Mouse (Mus musculus) ES-Bruce4 (cell line): ENCODE results near the gene Sntg2. TPM values are rescaled to one million over a fixed set of nuclear protein-coding genes. Genes with fewer than 3 reads are reported as not detected.

Experiments used
- H3K27ac ChIP-seq: 2 replicates; pipeline ENCODE4 v1.5.1; 2012; ENCODE audit warnings: low read length, inconsistent platforms; ENCODE audit not compliant: insufficient read depth
- H3K27me3 ChIP-seq: 2 replicates; pipeline ENCODE4 v1.6.1; 2012; ENCODE audit warnings: mild to moderate bottlenecking, low read length, inconsistent platforms; ENCODE audit not compliant: control insufficient read depth, poor library complexity, insufficient read depth, severe bottlenecking
- H3K36me3 ChIP-seq: 2 replicates; pipeline ENCODE4 v1.6.1; 2012; ENCODE audit warnings: inconsistent platforms, mild to moderate bottlenecking, low read length, moderate library complexity; ENCODE audit not compliant: control insufficient read depth, poor library complexity, insufficient read depth, severe bottlenecking
- H3K4me1 ChIP-seq: one replicate; pipeline ENCODE4 v1.8.1; 2011; ENCODE audit warnings: low read length; ENCODE audit not compliant: control insufficient read depth, insufficient read depth
- H3K4me3 ChIP-seq: 2 replicates; pipeline ENCODE4 v1.5.1; 2011; ENCODE audit warnings: low read depth, mild to moderate bottlenecking, low read length
- H3K9ac ChIP-seq: 2 replicates; pipeline ENCODE4 v1.6.1; 2012; ENCODE audit warnings: low read depth, mild to moderate bottlenecking, inconsistent platforms; ENCODE audit not compliant: poor library complexity, severe bottlenecking
- H3K9me3 ChIP-seq: replicated peaks from 2 replicates; pipeline ENCODE4 v1.6.1; 2012; ENCODE audit warnings: mild to moderate bottlenecking, low read length, inconsistent platforms; ENCODE audit not compliant: control insufficient read depth, poor library complexity, insufficient read depth, severe bottlenecking
- CTCF ChIP-seq: IDR thresholded peaks from one replicate; pipeline ENCODE4 v1.8.1; 2011; ENCODE audit warnings: low read depth, low read length
- EP300 ChIP-seq: IDR thresholded peaks from 2 replicates; pipeline ENCODE4 v1.6.1; 2011; ENCODE audit warnings: low read depth, low read length; ENCODE audit not compliant: insufficient read depth
- POLR2A ChIP-seq: IDR thresholded peaks from one replicate; pipeline ENCODE4 v1.8.1; 2011; ENCODE audit warnings: low read length; ENCODE audit not compliant: insufficient read depth
- polyA plus RNA-seq: library from polyadenylated mRNA; stranded (reverse); fragments of >200 nt; gene quantifications from 2 replicates; pipeline ENCODE4 v1.2.4, GENCODE M21; 2011; ENCODE audit warnings: low read depth; ENCODE audit not compliant: missing spikeins, insufficient read depth, insufficient read length

Gene Sntg2
- polyA plus RNA-seq, 1 experiment = 1.2 TPM

- no peak overlapping the region for H3K9ac ChIP-seq
- H3K27me3 ChIP-seq = no peaks in the 10 kb centered on the region
- no peaks in the 10 kb centered on the region for H3K9me3 ChIP-seq
- H3K36me3 ChIP-seq = no peaks in the 10 kb centered on the region
- H3K4me1 ChIP-seq = no peaks in the 10 kb centered on the region
- no peak overlapping the region for H3K27ac ChIP-seq
- H3K4me3 ChIP-seq = no peak overlapping the region
- no peak for TF ChIP-seq POLR2A
- no peak for TF ChIP-seq CTCF
- TF ChIP-seq EP300 = no peak
These were observed 213.4 kb downstream of the Sntg2 start for GRCm38 (mm10) chr12:30159788-30160187.

DNA sequence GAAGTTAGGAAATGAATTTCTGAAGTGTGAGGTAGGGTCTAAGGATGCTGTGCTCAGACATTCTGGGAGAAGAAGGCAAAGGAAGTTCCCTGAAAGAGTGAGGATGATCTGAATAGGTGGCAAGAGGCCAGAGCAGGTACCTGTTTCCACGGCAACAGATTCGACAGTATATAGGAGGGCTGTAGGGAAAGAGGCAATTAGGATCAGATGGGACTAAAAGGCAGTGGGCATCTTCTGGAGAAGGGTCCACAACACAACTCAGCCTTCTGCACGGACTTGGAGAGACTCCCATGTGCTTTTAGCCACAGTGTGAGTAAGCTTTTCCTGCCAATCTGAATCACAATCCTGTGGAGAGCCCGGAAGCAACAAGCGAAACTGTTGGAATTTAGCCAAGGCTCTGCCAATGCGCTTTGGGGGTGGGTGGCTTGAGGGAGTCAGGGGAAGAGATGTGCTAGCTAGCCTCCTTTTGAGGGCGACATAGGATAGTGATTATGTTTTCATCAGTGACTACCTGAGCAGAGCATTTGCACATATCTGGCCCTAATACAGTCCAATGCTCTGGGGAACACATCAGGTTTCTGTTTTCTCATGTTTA lies 219.0 kb downstream of the Sntg2 start:
- H3K27me3 ChIP-seq = no peaks in the 10 kb centered on the region
- no peak overlapping the region for H3K9ac ChIP-seq
- TF ChIP-seq EP300 = no peak
- no peak overlapping the region for H3K4me3 ChIP-seq
- H3K4me1 ChIP-seq = no peaks in the 10 kb centered on the region
- H3K36me3 ChIP-seq = no peaks in the 10 kb centered on the region
- H3K9me3 ChIP-seq = no peaks in the 10 kb centered on the region
- no peak overlapping the region for H3K27ac ChIP-seq

DNA sequence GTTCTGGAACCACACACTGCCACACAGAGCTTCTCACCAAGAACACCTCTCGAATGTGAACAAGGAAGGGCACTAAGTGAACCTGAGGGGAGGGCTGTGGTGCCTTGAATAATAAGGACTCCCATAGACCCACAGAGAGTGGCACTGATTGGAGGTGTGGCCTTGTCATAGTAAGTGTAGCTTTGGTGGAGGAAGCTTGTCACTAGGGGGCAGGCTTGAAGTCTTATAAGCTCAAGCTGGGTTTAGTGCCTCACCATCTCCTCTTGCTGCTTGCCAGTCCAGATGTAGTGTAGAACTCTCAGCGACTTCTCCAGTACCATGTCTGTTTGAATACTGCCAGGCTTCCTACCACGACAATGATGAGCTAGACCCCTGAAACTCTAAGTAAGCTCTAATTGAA lies 231.1 kb downstream of the Sntg2 start:
- no peak overlapping the region for H3K27ac ChIP-seq
- no peak overlapping the region for H3K4me3 ChIP-seq
- TF ChIP-seq POLR2A (no peak), CTCF (peak; percentile 3), EP300 (no peak)
- H3K9me3 ChIP-seq = no peaks in the 10 kb centered on the region
- H3K4me1 ChIP-seq = no peaks in the 10 kb centered on the region
- H3K36me3 ChIP-seq = no peaks in the 10 kb centered on the region
- no peak overlapping the region for H3K9ac ChIP-seq
- H3K27me3 ChIP-seq = no peaks in the 10 kb centered on the region

DNA sequence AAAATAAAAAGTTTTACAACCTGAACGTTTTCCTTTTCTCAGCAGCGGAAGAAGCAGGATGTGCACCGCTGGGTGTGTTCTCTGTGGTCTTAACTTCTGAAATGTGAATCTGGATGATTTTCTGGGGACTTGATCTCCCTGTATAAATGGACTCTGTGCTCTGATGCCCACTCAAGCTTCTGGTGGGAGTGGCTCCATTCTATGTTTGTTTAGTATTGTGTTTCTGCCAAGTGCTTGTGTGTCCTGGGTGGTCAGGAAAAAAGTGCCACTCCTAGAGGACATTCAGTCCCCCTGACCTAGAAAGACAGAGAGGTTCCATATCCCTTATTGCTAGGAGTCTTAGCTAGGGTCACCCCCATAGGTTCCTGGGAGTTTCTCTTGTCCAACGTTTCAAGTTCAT lies 240.7 kb downstream of the Sntg2 start, which contains the start of gene Tpo:
Gene Tpo (minus strand): TSS at position 101 of the 400 bp plus-strand sequence.
- Histone ChIP-seq H3K4me1 (no peaks in the 10 kb centered on the region), H3K27me3 (no peaks in the 10 kb centered on the region), H3K9ac (no peak within 1 kb of the TSS), H3K27ac (no peak within 1 kb of the TSS), H3K9me3 (no peaks in the 10 kb centered on the region), H3K36me3 (no peaks in the 10 kb centered on the region), H3K4me3 (no peak within 1 kb of the TSS)
- no peak for TF ChIP-seq POLR2A
- TF ChIP-seq CTCF = no peak
- TF ChIP-seq EP300 = no peak

- Histone ChIP-seq H3K4me1 (no peaks in the 10 kb centered on the region), H3K27me3 (no peaks in the 10 kb centered on the region)
- no peak for TF ChIP-seq POLR2A
- no peak for TF ChIP-seq EP300
- TF ChIP-seq CTCF = no peak
These were observed 243.8 kb downstream of the Sntg2 start for GRCm38 (mm10) chr12:30129411-30129716.

GRCm38 (mm10) chr12:30128561-30129410 lies 244.4 kb downstream of the Sntg2 start:
- Histone ChIP-seq H3K4me1 (no peaks in the 10 kb centered on the region), H3K9me3 (no peaks in the 10 kb centered on the region), H3K9ac (no peak overlapping the region), H3K27me3 (no peaks in the 10 kb centered on the region), H3K27ac (no peak overlapping the region), H3K36me3 (no peaks in the 10 kb centered on the region), H3K4me3 (no peak overlapping the region)
- TF ChIP-seq EP300 (no peak), POLR2A (no peak), CTCF (peak; percentile 47)

More at GRCm38 (mm10) chr12:30129411-30129716, 243.8 kb downstream of the Sntg2 start:
- no peaks in the 10 kb centered on the region for H3K9me3 ChIP-seq
- H3K4me3 ChIP-seq = no peak overlapping the region
- no peak overlapping the region for H3K9ac ChIP-seq
- H3K27ac ChIP-seq = no peak overlapping the region
- no peaks in the 10 kb centered on the region for H3K36me3 ChIP-seq

Other genes starting within 250 kb of the Sntg2 start
- not detected in 2 replicates for gene Tpo, start 240.8 kb downstream of the Sntg2 start, polyA plus RNA-seq
- 13.6 and 19.2 TPM in 2 replicates for gene Tmem18, start 211.1 kb upstream of the Sntg2 start, polyA plus RNA-seq